ENCODE assay signal across 13 mouse cellular contexts in the genomic region with DNA sequence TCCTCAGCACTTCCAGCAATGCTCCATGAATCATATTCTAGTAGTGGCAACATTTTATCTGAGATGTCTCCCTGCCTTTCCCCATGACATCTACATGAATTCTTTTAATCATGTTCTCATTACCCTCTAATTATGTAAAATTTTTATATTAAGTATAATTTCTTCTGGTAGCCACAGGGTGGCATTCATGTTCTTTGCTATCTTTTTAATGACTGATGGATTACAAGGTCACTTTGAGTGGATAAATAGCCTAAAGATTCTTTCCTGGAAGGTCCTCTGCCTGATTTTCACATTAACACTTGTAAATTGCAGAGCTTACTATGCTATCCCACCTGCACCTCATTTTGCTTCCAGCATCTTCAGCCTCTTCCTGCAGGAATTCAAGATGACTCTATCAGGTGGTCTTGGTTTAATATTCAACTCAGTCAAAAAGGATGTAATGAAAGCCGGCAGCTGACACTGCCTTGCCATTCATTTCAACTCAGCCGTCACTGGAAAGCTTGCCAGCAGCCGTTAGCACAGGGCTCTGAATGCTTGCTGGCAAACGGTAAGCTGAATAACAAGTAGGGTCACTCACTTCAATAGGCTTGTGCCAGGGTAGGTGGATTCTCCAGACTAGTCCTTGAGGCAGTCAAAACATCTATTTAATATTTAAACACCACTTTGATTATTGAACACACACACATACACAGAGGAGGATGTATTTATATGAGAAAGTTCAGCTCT.
DNase-seq lines count a peak whose midpoint lies in the region; ATAC-seq and TF ChIP-seq lines count a peak whose summit lies in the region.
"Had no signal": no experiment of that assay in that cellular context is flagged by ENCODE, and none has a peak within 500 bp of the region (broad histone marks: within the 10 kb centered on the region; RNA-seq: fewer than 3 reads in every experiment).

No protein-coding gene starts in this region.

- peak; percentile 9; the same call in 1 of the 2 replicates for TF ChIP-seq RAD21 in MEL (IDR thresholded peaks at IDR 0.05; ENCODE audit: low read depth, low read length)

- ATAC-seq in kidney, embryonic 14.5 days (ENCODE audit: low FRiP score, low TSS enrichment), result no peak
- ATAC-seq in forebrain, embryonic 14.5 days, result peak; percentile 92

- no peak overlapping the region for H3K27ac ChIP-seq in kidney, adult 2 months (ENCODE audit: insufficient read depth, low read depth, low read length)
- no peak overlapping the region for H3K27ac ChIP-seq in kidney, embryonic 14.5 days (ENCODE audit: low read depth, low read length)
- H3K27ac ChIP-seq in MEL (ENCODE audit: control insufficient read depth, low read depth, low read length), result no peak overlapping the region
- H3K27ac ChIP-seq in forebrain, embryonic 14.5 days (ENCODE audit: low read depth, low read length), result no peak overlapping the region
- H3K27ac ChIP-seq: heart, embryonic 15.5 days; liver, embryonic 15.5 days had no signal

- no peaks in the 10 kb centered on the region for H3K4me1 ChIP-seq in kidney, adult 2 months (ENCODE audit: control insufficient read depth, insufficient read depth, low read length)
- H3K4me1 ChIP-seq in kidney, embryonic 14.5 days (ENCODE audit: control insufficient read depth, insufficient read depth, low read length), result no peaks in the 10 kb centered on the region
- H3K4me1 ChIP-seq in MEL (ENCODE audit: control insufficient read depth in 1 of 2, insufficient read depth in 2 of 2, low read length in 2 of 2), result no peaks in the 10 kb centered on the region
- H3K4me1 ChIP-seq in forebrain, embryonic 14.5 days (ENCODE audit: control insufficient read depth, insufficient read depth, low read length), result peaks cover 3% of the 10 kb centered on the region; the same call in 1 of the 2 replicates
- H3K4me1 ChIP-seq: heart, embryonic 15.5 days; liver, embryonic 15.5 days had no signal

- TF ChIP-seq POLR2A in kidney, adult 2 months (IDR thresholded peaks at IDR 0.05; ENCODE audit: low read depth, low read length), result no peak
- TF ChIP-seq POLR2A in MEL (IDR thresholded peaks at IDR 0.05; ENCODE audit: control insufficient read depth in 1 of 2, insufficient read depth in 1 of 2, low read depth in 1 of 2, low read length in 2 of 2, poor library complexity in 1 of 2), result no peak

- DNase-seq in kidney, adult 2 months, result peak; percentile 6
- DNase-seq in MEL (ENCODE audit: low read depth, low spot score), result no peak
- peak; percentile 76 for DNase-seq in forebrain, embryonic 14.5 days (ENCODE audit: low spot score)
- peak; percentile 35 to 51 for DNase-seq in layer of hippocampus, postnatal 14 days (ENCODE audit: low spot score in 2 of 2)
- DNase-seq in urinary bladder, postnatal 14 days (ENCODE audit: low spot score), result no peak
- DNase-seq in spleen, postnatal 4 days (ENCODE audit: low spot score in 2 of 2), result no peak
- no peak for DNase-seq in ovary, postnatal 36 days (ENCODE audit: low spot score)
- DNase-seq: adrenal gland, adult 8-10 months; spleen, adult 18-20 months had no signal

- WGBS in kidney, adult 2 months, result 21% methylated on average over 4 of the region's 4 CpGs
- WGBS in kidney, embryonic 14.5 days, result 62% methylated on average over 4 of the region's 4 CpGs
- WGBS in forebrain, embryonic 14.5 days, result 8% methylated on average over 4 of the region's 4 CpGs

- no peaks in the 10 kb centered on the region for H3K27me3 ChIP-seq in kidney, adult 2 months (replicated peaks; ENCODE audit: control insufficient read depth, insufficient read depth, low read length)
- no peaks in the 10 kb centered on the region for H3K27me3 ChIP-seq in kidney, embryonic 14.5 days (ENCODE audit: control insufficient read depth, insufficient read depth, low read length)
- H3K27me3 ChIP-seq in MEL (ENCODE audit: control insufficient read depth in 1 of 2, insufficient read depth in 2 of 2, low read length in 2 of 2), result no peaks in the 10 kb centered on the region; a peak in 1 of 4 replicates
- no peaks in the 10 kb centered on the region for H3K27me3 ChIP-seq in forebrain, embryonic 14.5 days (replicated peaks; ENCODE audit: control insufficient read depth, insufficient read depth, low read length)
- H3K27me3 ChIP-seq: heart, embryonic 15.5 days; liver, embryonic 15.5 days had no signal

- no peak overlapping the region for H3K4me2 ChIP-seq in kidney, embryonic 14.5 days (replicated peaks; ENCODE audit: low read depth, low read length)
- H3K4me2 ChIP-seq in forebrain, embryonic 14.5 days (ENCODE audit: low read length), result no peak overlapping the region
- H3K4me2 ChIP-seq: heart, embryonic 15.5 days; liver, embryonic 15.5 days had no signal

- TF ChIP-seq CTCF in kidney, adult 2 months (conservative IDR thresholded peaks at IDR 0.05; ENCODE audit: insufficient read depth, insufficient read length, low read depth, low read length), result no peak
- TF ChIP-seq CTCF in MEL (IDR thresholded peaks at IDR 0.05 in 2 of 3, conservative IDR thresholded peaks at IDR 0.05 in 1 of 3; ENCODE audit: control insufficient read depth in 1 of 3, insufficient read depth in 1 of 3, low read depth in 2 of 3, low read length in 3 of 3, poor library complexity in 1 of 3, severe bottlenecking in 1 of 3), result no peak

- H3K9ac ChIP-seq in kidney, embryonic 14.5 days (ENCODE audit: low read depth, low read length), result no peak overlapping the region
- no peak overlapping the region for H3K9ac ChIP-seq in MEL (ENCODE audit: control insufficient read depth, low read depth, low read length, poor library complexity, severe bottlenecking)
- no peak overlapping the region for H3K9ac ChIP-seq in forebrain, embryonic 14.5 days (ENCODE audit: low read length)
- H3K9ac ChIP-seq: heart, embryonic 15.5 days; liver, embryonic 15.5 days had no signal

- H3K9me3 ChIP-seq in kidney, embryonic 14.5 days (ENCODE audit: control insufficient read depth, low read length), result no peaks in the 10 kb centered on the region
- H3K9me3 ChIP-seq in MEL (replicated peaks; ENCODE audit: insufficient read depth, low read length), result no peaks in the 10 kb centered on the region
- H3K9me3 ChIP-seq in forebrain, embryonic 14.5 days (replicated peaks; ENCODE audit: control insufficient read depth, low read length), result no peaks in the 10 kb centered on the region
- H3K9me3 ChIP-seq: heart, embryonic 15.5 days; liver, embryonic 15.5 days had no signal

- no peak for TF ChIP-seq EP300 in MEL (IDR thresholded peaks at IDR 0.05; ENCODE audit: low read depth in 1 of 2, low read length in 2 of 2)

- H3K36me3 ChIP-seq in kidney, adult 2 months (ENCODE audit: control insufficient read depth, insufficient read depth, low read length), result no peaks in the 10 kb centered on the region
- no peaks in the 10 kb centered on the region for H3K36me3 ChIP-seq in kidney, embryonic 14.5 days (ENCODE audit: control insufficient read depth, insufficient read depth, low read length)
- H3K36me3 ChIP-seq in MEL (ENCODE audit: control insufficient read depth in 1 of 2, insufficient read depth in 2 of 2, low read length in 2 of 2), result no peaks in the 10 kb centered on the region
- H3K36me3 ChIP-seq in forebrain, embryonic 14.5 days (ENCODE audit: control insufficient read depth, insufficient read depth, low read length), result no peaks in the 10 kb centered on the region
- H3K36me3 ChIP-seq: heart, embryonic 15.5 days; liver, embryonic 15.5 days had no signal

- H3K79me2 ChIP-seq in MEL (ENCODE audit: control insufficient read depth, insufficient read depth, low read length, poor library complexity), result no peaks in the 10 kb centered on the region

- no peak overlapping the region for H3K4me3 ChIP-seq in kidney, adult 2 months (ENCODE audit: insufficient read depth, low read depth, low read length)
- H3K4me3 ChIP-seq in kidney, embryonic 14.5 days (ENCODE audit: low read length), result no peak overlapping the region
- H3K4me3 ChIP-seq in MEL (ENCODE audit: control insufficient read depth in 1 of 2, insufficient read depth in 1 of 2, low read depth in 2 of 2, low read length in 2 of 2), result no peak overlapping the region
- H3K4me3 ChIP-seq in forebrain, embryonic 14.5 days (ENCODE audit: low read depth, low read length), result no peak overlapping the region
- H3K4me3 ChIP-seq: heart, embryonic 15.5 days; liver, embryonic 15.5 days; myocyte had no signal

TF ChIP-seq in MEL, 35 proteins besides CTCF, POLR2A, EP300 and RAD21:
- TF ChIP-seq MYC (IDR thresholded peaks at IDR 0.05; ENCODE audit: low read depth, low read length) (no peak), KAT2A (conservative IDR thresholded peaks at IDR 0.05; ENCODE audit: low read depth, low read length) (no peak)
TF ChIP-seq in MEL: peak in this region for 0.

Comparison
In these comparisons a context has a peak if more than half of its experiments do, and no peak if none do; other contexts are left out.
1. DNase-seq: peak in kidney, adult 2 months (single experiment), forebrain, embryonic 14.5 days (single experiment) and layer of hippocampus, postnatal 14 days (2 of 2); none in MEL (single experiment), urinary bladder, postnatal 14 days (single experiment), spleen, postnatal 4 days (0 of 2) and ovary, postnatal 36 days (single experiment).